Mouse (Mus musculus) intestine, embryonic 15.5 days (tissue): ENCODE measurements around the gene Crk. TPM values are rescaled to one million over a fixed set of nuclear protein-coding genes. Genes with fewer than 3 reads are reported as not detected.
"Not testable (repeated sequence)": the region's sequence is repeated elsewhere in the genome, so short reads cannot be mapped to it uniquely, and the experiment has no call there.

Experiments used
- ATAC-seq: fragments of 200-750 bp; cut with Nextera tagmentation; 2 replicates; pipeline ENCODE4 v1.8.0; 2017; ENCODE audit warnings: moderate TSS enrichment, moderate library complexity
- H3K27ac ChIP-seq: fragments of 300-500 bp; sonication (generic); 2 replicates; pipeline ENCODE4 v1.5.1; 2015; ENCODE audit warnings: mild to moderate bottlenecking, inconsistent platforms
- H3K27me3 ChIP-seq: fragments of 300-500 bp; sonication (generic); replicated peaks from 2 replicates; pipeline ENCODE4 v1.6.1; 2015; ENCODE audit warnings: inconsistent platforms
- H3K36me3 ChIP-seq: fragments of 300-500 bp; sonication (generic); 2 replicates; pipeline ENCODE4 v1.6.1; 2015; ENCODE audit warnings: inconsistent platforms
- H3K4me1 ChIP-seq: fragments of 300-500 bp; sonication (generic); replicated peaks from 2 replicates; pipeline ENCODE4 v1.6.1; 2015; ENCODE audit warnings: inconsistent platforms
- H3K4me2 ChIP-seq: fragments of 300-500 bp; sonication (generic); replicated peaks from 2 replicates; pipeline ENCODE4 v1.6.1; 2015; ENCODE audit warnings: mild to moderate bottlenecking, inconsistent platforms
- H3K4me3 ChIP-seq: fragments of 300-500 bp; sonication (generic); replicated peaks from 2 replicates; pipeline ENCODE4 v1.5.1; 2015; ENCODE audit warnings: inconsistent platforms
- H3K9ac ChIP-seq: fragments of 300-500 bp; sonication (generic); 2 replicates; pipeline ENCODE4 v1.6.1; 2015; ENCODE audit warnings: inconsistent platforms
- H3K9me3 ChIP-seq: fragments of 300-500 bp; sonication (generic); 2 replicates; pipeline ENCODE4 v1.6.1; 2016; ENCODE audit warnings: inconsistent platforms
- whole genome bisulfite sequencing: fragments of 180-500 bp; shearing (Covaris S2); methylation state at CpG from one replicate; pipeline ENCODE4 v1.1.7; 2015; 5-methylcytosine and 5-hydroxymethylcytosine counted together
- polyA plus RNA-seq: library from polyadenylated mRNA; unstranded; fragments of >200 nt; fragmentation: Nextera tagmentation; extraction: Ambion mirVana; gene quantifications from 2 replicates; pipeline ENCODE4 v1.2.1, GENCODE M21; 2015

Crk gene
- polyA plus RNA-seq, 1 experiment from 2014 or later = 109 TPM

DNA sequence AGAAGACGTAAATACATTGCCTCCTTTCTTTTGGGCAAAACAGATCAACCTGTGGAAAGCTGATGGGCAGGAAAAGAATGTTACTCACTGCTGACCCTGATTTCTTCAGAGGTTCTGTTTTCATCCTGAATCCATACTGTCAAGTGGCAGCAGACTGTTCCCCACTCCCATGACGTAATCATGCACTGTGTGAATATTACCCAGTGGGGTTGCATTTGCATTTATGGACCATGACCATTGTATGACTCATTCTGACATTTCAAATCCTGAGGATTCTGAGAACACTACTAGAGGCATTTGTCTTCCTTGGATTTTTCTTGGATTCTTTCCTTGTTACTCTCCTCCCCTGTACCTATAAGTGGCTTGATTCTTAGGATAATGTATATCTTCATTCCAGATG, 24.7 kb downstream of the Crk start:
- peaks cover 29% of the 10 kb centered on the region for H3K36me3 ChIP-seq

GRCm38 (mm10) chr11:75713949-75714348, 34.9 kb downstream of the Crk start:
- Histone ChIP-seq H3K4me3 (no peak overlapping the region), H3K27me3 (no peaks in the 10 kb centered on the region), H3K36me3 (no peaks in the 10 kb centered on the region), H3K27ac (no peak overlapping the region), H3K9me3 (no peaks in the 10 kb centered on the region), H3K4me1 (no peaks in the 10 kb centered on the region), H3K4me2 (no peak overlapping the region), H3K9ac (no peak overlapping the region)
- WGBS = 91% methylated on average over 1 of the region's 1 CpGs
- no peak for ATAC-seq

More for the DNA sequence above, 24.7 kb downstream of the Crk start:
- Histone ChIP-seq H3K4me1 (no peaks in the 10 kb centered on the region), H3K4me2 (no peak overlapping the region), H3K27me3 (no peaks in the 10 kb centered on the region), H3K9ac (no peak overlapping the region), H3K27ac (no peak overlapping the region), H3K4me3 (no peak overlapping the region), H3K9me3 (no peaks in the 10 kb centered on the region)
- no peak for ATAC-seq
- 93% methylated on average over 2 of the region's 2 CpGs for WGBS

DNA sequence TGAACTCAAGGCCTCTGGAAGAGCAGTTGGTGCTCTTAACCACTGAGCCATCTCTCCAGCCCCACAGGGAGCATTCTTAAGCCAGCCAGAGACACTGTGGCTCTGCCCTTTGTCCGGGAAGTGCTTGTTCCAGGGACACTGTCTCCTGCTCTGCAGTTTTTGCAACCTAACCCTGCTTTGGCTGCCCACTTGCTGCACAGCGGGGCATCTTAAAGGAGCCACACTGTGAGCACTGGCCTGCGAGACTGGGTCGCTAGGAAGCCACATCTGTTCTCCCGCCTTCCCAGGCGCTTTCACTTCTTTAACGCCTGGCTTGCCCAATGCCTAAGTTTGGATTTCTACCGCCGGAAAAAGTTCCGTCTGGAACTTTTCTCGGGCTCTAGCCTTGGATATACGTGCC, 36.5 kb downstream of the Crk start:
- no peak overlapping the region for H3K4me3 ChIP-seq
- H3K4me1 ChIP-seq = no peaks in the 10 kb centered on the region
- no peaks in the 10 kb centered on the region for H3K36me3 ChIP-seq
- H3K9ac ChIP-seq = no peak overlapping the region
- no peak overlapping the region for H3K27ac ChIP-seq
- WGBS = 37% methylated on average over 12 of the region's 12 CpGs
- H3K9me3 ChIP-seq = no peaks in the 10 kb centered on the region
- no peaks in the 10 kb centered on the region for H3K27me3 ChIP-seq
- no peak for ATAC-seq
- H3K4me2 ChIP-seq = 0 out of 2 replicates have a peak overlapping the region, but pooled peaks have one; percentile 9

DNA sequence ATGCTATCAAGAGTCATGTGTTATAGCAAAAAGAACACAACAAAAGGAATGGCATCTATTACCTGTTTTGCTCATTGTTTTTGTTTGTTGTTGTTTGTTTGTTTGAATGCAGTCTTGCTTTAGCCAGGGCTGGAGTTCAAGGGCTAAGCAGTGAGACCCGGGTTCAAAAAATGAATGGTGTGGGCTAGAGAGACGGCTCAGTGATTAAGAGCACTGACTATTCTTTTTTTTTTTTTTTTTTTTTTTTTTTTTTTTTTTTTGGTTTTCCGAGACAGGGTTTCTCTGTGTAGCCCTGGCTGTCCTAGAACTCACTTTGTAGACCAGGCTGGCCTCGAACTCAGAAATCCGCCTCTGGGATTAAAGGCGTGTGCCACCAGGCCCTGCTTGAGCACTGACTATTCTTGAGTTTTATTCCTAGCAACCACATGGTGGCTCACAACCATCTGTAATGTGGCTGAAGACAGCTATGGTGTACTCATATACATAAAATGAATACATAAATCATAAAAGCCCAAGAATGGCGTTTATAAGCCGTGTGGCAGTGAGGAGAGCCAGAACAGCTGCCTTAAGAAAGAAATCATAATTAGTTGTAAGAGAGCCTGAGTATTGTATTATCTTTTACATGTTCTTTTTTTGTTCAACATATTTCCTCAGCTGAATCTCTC, 37.7 kb downstream of the Crk start:
- Histone ChIP-seq H3K27ac (no peak overlapping the region), H3K4me2 (no peak overlapping the region), H3K9ac (no peak overlapping the region), H3K27me3 (no peaks in the 10 kb centered on the region), H3K9me3 (no peaks in the 10 kb centered on the region), H3K4me1 (no peaks in the 10 kb centered on the region), H3K36me3 (no peaks in the 10 kb centered on the region), H3K4me3 (no peak overlapping the region)
- no peak for ATAC-seq
- WGBS = 69% methylated on average over 8 of the region's 8 CpGs

DNA sequence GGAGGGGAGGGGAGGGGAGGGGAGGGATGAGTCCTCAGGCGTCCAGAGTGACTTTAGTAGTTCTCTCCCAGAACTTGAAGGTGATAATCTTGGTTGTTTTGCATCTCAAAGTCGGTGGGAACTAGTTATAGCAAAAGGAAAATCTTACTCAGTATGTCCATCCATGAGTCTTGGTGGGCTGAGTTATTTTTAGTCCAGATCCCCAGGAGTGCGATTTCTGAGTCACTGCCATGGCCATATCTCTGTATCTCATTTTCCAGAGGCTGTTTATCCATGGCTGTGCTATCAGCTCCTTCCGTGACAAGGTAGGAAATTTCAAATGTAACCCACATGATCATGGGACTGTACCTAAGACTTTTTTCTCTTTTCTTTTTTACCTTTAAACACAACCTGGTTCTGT, 43.3 kb downstream of the Crk start:
- Histone ChIP-seq H3K27ac (no peak overlapping the region), H3K4me1 (no peaks in the 10 kb centered on the region), H3K4me2 (no peak overlapping the region), H3K9me3 (no peaks in the 10 kb centered on the region), H3K27me3 (no peaks in the 10 kb centered on the region), H3K36me3 (no peaks in the 10 kb centered on the region), H3K4me3 (no peak overlapping the region), H3K9ac (no peak overlapping the region)
- ATAC-seq = no peak
- WGBS = 47% methylated on average over 4 of the region's 4 CpGs

GRCm38 (mm10) chr11:75727168-75727567, 48.1 kb downstream of the Crk start:
- 74% methylated on average over 2 of the region's 2 CpGs for WGBS
- H3K9ac ChIP-seq = no peak overlapping the region
- H3K27me3 ChIP-seq = no peaks in the 10 kb centered on the region
- no peak overlapping the region for H3K27ac ChIP-seq
- H3K4me2 ChIP-seq = no peak overlapping the region
- 0 out of 2 replicates have a peak, but pooled peaks cover 3% of the 10 kb centered on the region for H3K4me1 ChIP-seq
- H3K36me3 ChIP-seq = no peaks in the 10 kb centered on the region
- no peak overlapping the region for H3K4me3 ChIP-seq
- no peak for ATAC-seq
- no peaks in the 10 kb centered on the region for H3K9me3 ChIP-seq

GRCm38 (mm10) chr11:75727659-75728058, 48.6 kb downstream of the Crk start:
- 89% methylated on average over 6 of the region's 6 CpGs for WGBS
- not testable (repeated sequence) for H3K9ac ChIP-seq, H3K27ac ChIP-seq, H3K4me3 ChIP-seq, H3K4me2 ChIP-seq, H3K27me3 ChIP-seq, H3K36me3 ChIP-seq, H3K9me3 ChIP-seq, H3K4me1 ChIP-seq, ATAC-seq

DNA sequence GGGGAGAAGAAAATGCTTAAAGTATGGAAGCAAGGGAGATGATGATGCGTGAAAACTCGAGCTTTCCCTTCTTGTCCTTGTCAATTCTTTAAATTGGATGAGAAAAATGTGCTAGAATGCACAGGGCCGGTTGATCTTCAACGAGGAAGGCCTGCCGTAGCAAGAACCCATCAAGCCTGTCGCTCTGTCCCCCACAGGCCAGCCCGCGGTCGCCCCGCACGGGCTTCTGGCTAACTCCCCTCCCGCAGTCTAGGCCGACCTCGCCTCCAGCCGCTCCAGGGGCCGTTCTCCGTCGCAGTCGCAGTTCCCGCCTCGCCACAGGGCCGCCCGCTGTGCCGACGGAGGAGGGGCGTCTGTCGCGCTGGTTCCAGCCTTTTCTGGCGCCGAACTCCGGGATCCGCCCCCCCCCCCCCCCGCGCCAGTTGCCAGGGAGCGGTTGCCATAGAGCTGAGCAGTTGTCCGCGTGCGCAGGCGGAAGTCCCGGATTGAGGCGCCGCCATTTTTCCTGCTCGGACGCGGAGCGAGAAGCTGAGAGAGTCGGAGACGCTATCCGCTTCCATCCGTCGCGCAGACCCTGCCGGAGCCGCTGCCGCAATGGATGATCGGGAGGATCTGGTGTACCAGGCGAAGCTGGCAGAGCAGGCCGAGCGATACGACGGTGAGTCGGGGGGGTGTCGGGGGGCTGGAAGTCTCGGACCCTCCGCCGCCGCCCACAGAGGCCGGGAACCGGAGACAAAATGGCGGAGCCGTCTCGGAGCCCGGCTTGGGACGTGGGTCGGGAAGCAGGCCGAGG, 53.6 kb downstream of the Crk start, which contains the start of gene Ywhae:
TSS of gene Ywhae (plus strand) at position 436 of the 793 bp plus-strand sequence.
- under 1% methylated on average over 73 of the region's 76 CpGs for WGBS
- peaks cover 21% of the 10 kb centered on the region for H3K4me1 ChIP-seq
- H3K27me3 ChIP-seq = no peaks in the 10 kb centered on the region
- peak within 1 kb of the TSS; percentile 84 for H3K4me3 ChIP-seq
- H3K36me3 ChIP-seq = no peaks in the 10 kb centered on the region
- ATAC-seq = peak; percentile 96
- H3K4me2 ChIP-seq = peak within 1 kb of the TSS; percentile 87
- H3K27ac ChIP-seq = peak within 1 kb of the TSS; percentile 98
- no peaks in the 10 kb centered on the region for H3K9me3 ChIP-seq
- H3K9ac ChIP-seq = peak within 1 kb of the TSS; percentile 100

DNA sequence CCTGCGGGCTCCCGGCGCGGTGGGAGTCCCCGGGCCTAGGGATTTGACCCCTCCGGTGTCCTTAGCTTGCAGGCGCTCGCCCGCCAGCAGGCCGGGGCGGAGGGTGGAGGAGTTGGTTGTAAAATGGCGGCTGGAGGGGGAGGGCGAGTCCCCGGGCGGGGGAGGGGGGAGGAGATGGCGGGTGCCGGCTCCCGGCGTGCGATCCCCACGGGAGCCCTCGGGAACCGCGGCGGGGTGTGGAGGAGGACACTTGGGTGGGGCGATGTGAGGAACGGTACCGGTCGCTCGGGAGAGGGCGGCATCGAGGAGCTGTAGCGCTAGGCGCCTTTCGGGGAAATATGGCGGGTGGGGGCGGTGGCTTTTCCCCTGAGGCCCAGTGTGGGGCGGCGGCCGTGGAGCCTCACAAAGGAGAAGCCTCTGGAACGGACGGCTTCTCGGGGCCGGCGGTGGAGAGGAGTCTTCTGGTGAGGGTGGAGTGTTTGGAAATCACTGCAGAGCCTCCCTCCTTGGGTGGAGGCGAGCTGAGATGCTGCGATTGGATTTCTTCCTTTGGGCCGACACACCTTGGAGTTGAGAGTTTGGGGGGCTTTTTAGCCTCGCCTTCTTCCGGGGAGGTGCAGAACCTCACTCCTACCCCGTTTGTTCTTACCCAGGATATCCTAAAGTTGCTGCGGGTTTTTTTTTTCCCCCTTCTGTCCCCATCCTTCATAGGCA, 54.3 kb downstream of the Crk start:
- H3K27me3 ChIP-seq = no peaks in the 10 kb centered on the region
- H3K9ac ChIP-seq = peak overlapping the region; percentile 100
- WGBS = under 1% methylated on average over 50 of the region's 52 CpGs
- peak overlapping the region; percentile 98 for H3K27ac ChIP-seq
- H3K4me2 ChIP-seq = peak overlapping the region; percentile 87
- ATAC-seq = peak; percentile 77
- no peaks in the 10 kb centered on the region for H3K9me3 ChIP-seq
- H3K36me3 ChIP-seq = peaks cover 4% of the 10 kb centered on the region; the same call in 1 of the 2 replicates
- H3K4me1 ChIP-seq = peaks cover 27% of the 10 kb centered on the region
- H3K4me3 ChIP-seq = peak overlapping the region; percentile 84

DNA sequence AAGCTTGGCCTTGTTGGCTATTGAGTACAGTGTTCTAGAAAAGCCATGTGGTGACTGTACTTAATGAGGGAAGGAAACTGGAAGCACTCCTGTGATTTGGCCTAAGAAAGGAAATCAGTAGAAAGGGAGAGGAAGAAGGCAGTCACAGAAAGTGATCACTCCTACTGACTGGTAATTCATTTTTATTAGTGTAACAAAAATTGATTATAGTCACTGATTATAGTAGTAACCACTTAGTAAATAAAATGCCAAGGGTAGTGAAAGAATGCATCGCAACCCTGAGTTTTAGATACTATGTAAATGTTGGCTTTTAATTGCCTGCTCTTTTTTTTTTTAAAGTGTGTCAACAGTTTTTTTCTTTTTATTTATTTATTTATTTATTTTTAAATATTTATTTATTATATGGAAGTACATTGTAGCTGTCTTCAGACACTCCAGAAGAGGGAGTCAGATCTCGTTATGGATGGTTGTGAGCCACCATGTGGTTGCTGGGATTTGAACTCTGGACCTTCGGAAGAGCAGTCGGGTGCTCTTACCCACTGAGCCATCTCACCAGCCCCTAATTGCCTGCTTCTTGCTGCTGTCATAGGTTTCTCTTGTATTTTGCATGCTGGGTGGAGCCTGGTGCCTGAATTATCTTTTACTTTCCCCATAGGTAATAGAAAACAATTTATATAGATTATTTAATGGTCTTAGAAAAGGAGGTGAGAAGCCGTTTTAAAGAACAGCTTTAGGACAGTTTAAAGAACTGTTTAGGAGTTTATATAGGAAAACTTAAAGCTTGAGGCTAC, 56.6 kb downstream of the Crk start:
- WGBS = 71% methylated on average over 5 of the region's 5 CpGs
- no peak overlapping the region for H3K9ac ChIP-seq
- H3K4me1 ChIP-seq = peaks cover 32% of the 10 kb centered on the region
- no peak for ATAC-seq
- H3K9me3 ChIP-seq = no peaks in the 10 kb centered on the region
- H3K36me3 ChIP-seq = peaks cover 4% of the 10 kb centered on the region; the same call in 1 of the 2 replicates
- H3K27ac ChIP-seq = no peak overlapping the region
- H3K27me3 ChIP-seq = no peaks in the 10 kb centered on the region
- peak overlapping the region; percentile 68 for H3K4me2 ChIP-seq
- peak overlapping the region; percentile 84; the same call in 1 of the 2 replicates for H3K4me3 ChIP-seq

- H3K4me1 ChIP-seq = peaks cover 31% of the 10 kb centered on the region
- H3K9ac ChIP-seq = no peak overlapping the region
- peaks cover 4% of the 10 kb centered on the region; the same call in 1 of the 2 replicates for H3K36me3 ChIP-seq
- no peak overlapping the region; the same call in 1 of the 2 replicates for H3K4me2 ChIP-seq
- no peaks in the 10 kb centered on the region for H3K9me3 ChIP-seq
- 50% methylated on average over 3 of the region's 3 CpGs for WGBS
- no peak overlapping the region for H3K27ac ChIP-seq
- H3K27me3 ChIP-seq = no peaks in the 10 kb centered on the region
- no peak overlapping the region for H3K4me3 ChIP-seq
- ATAC-seq = no peak
These were observed 57.9 kb downstream of the Crk start for GRCm38 (mm10) chr11:75736978-75737377.
